Mouse (Mus musculus) lung, adult 2 months (tissue): Measurements from ENCODE around the gene Ppp6r2.

Experiments
- CTCF ChIP-seq: fragments of 200-500 bp; IDR thresholded peaks from 2 replicates; pipeline ENCODE4 v1.5.1; 2011; ENCODE audit warnings: mild to moderate bottlenecking, low read length, control low read depth; ENCODE audit not compliant: insufficient read depth
- POLR2A ChIP-seq: fragments of 200-500 bp; IDR thresholded peaks from 2 replicates; pipeline ENCODE4 v1.6.1; 2011; ENCODE audit warnings: low read depth, mild to moderate bottlenecking, control low read depth, low read length, borderline replicate concordance; ENCODE audit errors: extremely low read depth

DNA sequence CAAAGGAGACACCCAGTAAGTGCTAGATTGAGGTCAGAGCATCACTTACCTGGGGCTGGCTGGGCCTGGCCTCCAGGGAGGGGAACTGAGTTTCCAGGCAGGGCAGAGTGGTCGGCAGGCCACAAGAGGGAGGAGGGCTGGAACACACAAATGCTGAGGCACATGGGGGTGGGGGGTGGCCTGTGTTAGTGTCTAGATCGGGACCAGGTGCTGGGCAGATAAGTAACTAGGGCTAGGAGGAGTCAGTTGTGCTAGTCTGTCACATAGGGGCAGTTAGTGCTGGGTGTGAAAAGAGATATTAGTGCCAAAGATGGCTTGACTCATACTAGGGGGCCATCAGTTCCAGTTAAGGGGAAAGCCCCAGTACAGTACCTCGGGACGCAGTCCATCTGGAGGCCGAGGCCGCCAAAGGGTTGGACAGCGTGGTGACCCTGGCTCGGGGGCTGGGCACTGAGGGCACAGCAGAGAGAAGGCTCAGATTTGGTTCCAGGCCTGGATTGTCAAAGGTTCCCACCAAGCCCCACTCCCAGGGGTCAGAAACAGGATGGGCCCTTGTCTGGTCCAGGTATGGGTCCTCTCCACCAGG, 84.3 kb downstream of the Ppp6r2 start:
- TF ChIP-seq CTCF (no peak), POLR2A (no peak)
